Mouse (Mus musculus) lung, embryonic 15.5 days (tissue): Measurements from ENCODE around the gene Hist1h4j. TPM values are rescaled to one million over a fixed set of nuclear protein-coding genes. Genes with fewer than 3 reads are reported as not detected.
"Not testable (repeated sequence)": the region's sequence is repeated elsewhere in the genome, so short reads cannot be mapped to it uniquely, and the experiment has no call there.

Experiments
- ATAC-seq: fragments of 200-750 bp; cut with Nextera tagmentation; 2 replicates; pipeline ENCODE4 v1.8.0; 2017; ENCODE audit warnings: moderate number of reproducible peaks, borderline replicate concordance; ENCODE audit not compliant: low FRiP score, low TSS enrichment; ENCODE audit errors: extremely low read depth
- H3K27ac ChIP-seq: fragments of 300-500 bp; sonication (generic); 2 replicates; pipeline ENCODE4 v1.5.1; 2015; ENCODE audit warnings: moderate library complexity, mild to moderate bottlenecking, inconsistent platforms
- H3K27me3 ChIP-seq: fragments of 300-500 bp; sonication (generic); 2 replicates; pipeline ENCODE4 v1.6.1; 2015; ENCODE audit warnings: inconsistent platforms
- H3K36me3 ChIP-seq: fragments of 300-500 bp; sonication (generic); 2 replicates; pipeline ENCODE4 v1.6.1; 2015; ENCODE audit warnings: inconsistent platforms
- H3K4me1 ChIP-seq: fragments of 300-500 bp; sonication (generic); 2 replicates; pipeline ENCODE4 v1.6.1; 2015; ENCODE audit warnings: inconsistent platforms
- H3K4me2 ChIP-seq: fragments of 300-500 bp; sonication (generic); 2 replicates; pipeline ENCODE4 v1.6.1; 2015; ENCODE audit warnings: inconsistent platforms, mild to moderate bottlenecking, moderate library complexity
- H3K4me3 ChIP-seq: fragments of 300-500 bp; sonication (generic); 2 replicates; pipeline ENCODE4 v1.5.1; 2015; ENCODE audit warnings: mild to moderate bottlenecking, inconsistent platforms
- H3K9ac ChIP-seq: fragments of 300-500 bp; sonication (generic); 2 replicates; pipeline ENCODE4 v1.6.1; 2015; ENCODE audit warnings: inconsistent platforms
- H3K9me3 ChIP-seq: fragments of 300-500 bp; sonication (generic); 2 replicates; pipeline ENCODE4 v1.6.1; 2016; ENCODE audit warnings: inconsistent platforms
- WGBS: fragments of 180-500 bp; shearing (Covaris S2); methylation state at CpG from one replicate; pipeline ENCODE4 v1.1.7; 2015; 5-methylcytosine and 5-hydroxymethylcytosine counted together
- polyA plus RNA-seq: library from polyadenylated mRNA; unstranded; fragments of >200 nt; fragmentation: Nextera tagmentation; extraction: Ambion mirVana; gene quantifications from 2 replicates; pipeline ENCODE4 v1.2.1, GENCODE M21; 2015

The Hist1h4j gene
- polyA plus RNA-seq, 1 experiment from 2014 or later, result 3.1 TPM

DNA sequence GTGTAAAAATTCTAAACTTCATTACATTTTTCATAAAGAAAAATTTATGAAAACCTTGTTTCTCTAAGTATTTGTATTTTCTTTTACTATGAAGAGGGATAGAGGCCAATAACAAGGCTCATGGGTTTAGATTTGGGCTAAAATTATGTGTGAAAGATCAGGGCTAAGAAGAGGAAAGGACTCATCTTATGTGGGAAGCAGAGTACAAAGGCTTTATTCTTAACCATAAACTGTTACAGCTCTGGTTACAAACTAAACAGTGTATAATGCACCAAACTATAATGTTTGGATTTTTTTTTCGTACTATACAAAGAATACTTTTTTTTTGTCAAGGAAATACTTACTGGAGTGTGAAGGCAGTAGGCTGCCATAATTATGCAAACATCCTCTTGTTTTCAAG is 20.8 kb downstream of the Hist1h4j start:
- no peaks in the 10 kb centered on the region for H3K27me3 ChIP-seq
- H3K4me1 ChIP-seq, result peaks cover 26% of the 10 kb centered on the region
- H3K9ac ChIP-seq, result no peak overlapping the region
- ATAC-seq, result no peak
- H3K27ac ChIP-seq, result no peak overlapping the region
- no peaks in the 10 kb centered on the region for H3K9me3 ChIP-seq
- no peaks in the 10 kb centered on the region for H3K36me3 ChIP-seq
- H3K4me2 ChIP-seq, result peak overlapping the region; percentile 38
- H3K4me3 ChIP-seq, result 0 out of 2 replicates have a peak overlapping the region, but pooled peaks have one; percentile 17
- whole genome bisulfite sequencing, result 49% methylated on average over 1 of the region's 1 CpGs

DNA sequence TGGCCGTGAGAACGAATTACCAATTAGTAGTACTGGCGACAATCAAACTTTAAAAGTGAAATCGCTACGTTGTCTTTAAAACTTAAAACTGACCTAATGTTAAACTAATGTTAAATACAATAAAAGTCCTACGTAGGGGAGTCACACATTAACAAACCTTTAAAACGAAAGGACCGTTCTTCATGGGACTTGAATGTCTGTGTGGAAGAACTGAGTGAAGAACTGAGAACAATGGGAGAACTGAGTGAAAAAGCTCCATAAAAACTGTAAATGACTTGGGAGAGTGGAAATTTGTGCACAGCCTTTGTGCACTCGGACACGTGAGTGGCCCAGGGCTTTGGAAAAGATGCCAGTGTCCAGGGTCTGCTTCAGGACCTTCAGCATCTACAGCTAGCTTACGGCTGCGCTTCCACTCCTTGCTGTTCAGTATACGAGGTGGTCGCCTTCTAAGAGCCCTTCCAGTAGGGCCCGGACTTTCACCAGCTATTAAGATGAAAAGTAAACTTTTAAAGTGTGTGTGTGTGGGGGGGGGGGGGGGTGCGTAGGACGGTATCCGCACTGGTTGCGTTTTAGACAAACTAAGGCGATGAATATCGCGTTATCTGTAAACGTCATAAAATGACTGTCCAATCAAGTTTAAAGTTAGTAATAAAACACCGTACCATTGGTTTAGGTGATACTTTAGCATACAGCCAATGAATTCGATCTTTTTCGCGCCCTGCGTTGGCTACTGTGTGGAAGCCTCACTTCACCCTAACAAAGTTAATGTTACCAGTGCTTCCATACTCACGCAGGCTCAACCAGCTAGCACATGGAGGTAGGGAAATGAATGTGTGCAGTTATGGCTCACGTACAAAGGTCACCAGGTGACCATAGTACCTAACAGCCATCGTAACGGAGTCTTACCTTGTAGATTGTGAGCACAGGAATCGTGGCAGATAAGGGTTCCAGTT is 44.2 kb downstream of the Hist1h4j start:
- Histone ChIP-seq H3K9me3 (no peaks in the 10 kb centered on the region), H3K27me3 (no peaks in the 10 kb centered on the region)

DNA sequence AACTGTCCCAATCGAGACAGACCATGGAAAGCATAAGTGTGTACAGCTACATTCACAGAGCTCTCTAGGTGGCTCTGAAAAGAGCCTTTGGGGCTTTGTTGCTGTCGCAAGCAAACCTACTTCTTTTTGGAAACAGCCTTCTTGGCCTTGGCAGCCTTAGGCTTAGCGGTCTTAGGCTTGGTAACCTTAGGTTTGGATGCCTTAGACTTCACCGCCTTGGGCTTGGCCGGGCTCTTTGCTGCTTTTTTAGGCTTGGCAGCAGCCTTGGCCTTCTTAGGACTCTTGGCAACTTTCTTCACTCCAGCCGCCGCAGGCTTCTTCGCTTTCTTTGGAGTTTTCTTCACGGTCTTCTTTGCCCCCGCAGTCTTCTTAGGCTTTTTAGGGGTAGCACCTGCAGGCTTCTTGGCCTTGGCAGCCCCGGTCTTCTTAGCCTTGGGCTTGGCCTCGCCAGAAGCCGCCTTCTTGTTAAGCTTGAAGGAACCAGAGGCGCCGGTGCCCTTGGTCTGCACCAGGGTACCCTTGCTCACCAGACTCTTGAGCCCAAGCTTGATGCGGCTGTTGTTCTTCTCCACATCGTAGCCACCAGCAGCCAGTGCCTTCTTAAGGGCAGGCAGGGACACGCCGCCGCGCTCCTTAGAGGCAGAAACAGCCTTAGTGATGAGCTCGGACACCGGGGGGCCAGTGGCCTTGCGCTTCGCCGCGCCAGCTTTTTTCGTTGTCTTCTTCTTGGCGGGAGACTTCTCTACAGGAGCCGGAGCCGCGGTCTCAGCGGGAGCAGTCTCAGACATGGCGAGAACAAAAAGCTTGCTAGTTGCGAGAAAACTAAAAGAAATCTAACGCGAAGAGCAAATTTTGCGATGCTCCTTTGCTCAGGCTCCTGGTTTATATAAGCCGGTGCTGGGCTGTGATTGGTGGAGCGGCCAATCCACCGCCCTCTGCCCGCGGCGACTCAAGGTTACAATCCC is 45.2 kb downstream of the Hist1h4j start, which contains the start of gene Hist1h1b:
TSS of gene Hist1h1b (minus strand) at position 859 of the 965 bp plus-strand sequence.
- Histone ChIP-seq H3K4me2 (peak within 1 kb of the TSS; percentile 90), H3K4me3 (peak within 1 kb of the TSS; percentile 65), H3K9me3 (no peaks in the 10 kb centered on the region), H3K36me3 (no peaks in the 10 kb centered on the region), H3K9ac (peak within 1 kb of the TSS; percentile 84), H3K27me3 (no peaks in the 10 kb centered on the region), H3K4me1 (peaks cover 26% of the 10 kb centered on the region), H3K27ac (peak within 1 kb of the TSS; percentile 98)
- ATAC-seq, result peak; percentile 64
- under 1% methylated on average over 44 of the region's 44 CpGs for WGBS

More for the DNA sequence above, 44.2 kb downstream of the Hist1h4j start:
- WGBS, result 2% methylated on average over 33 of the region's 33 CpGs
- ATAC-seq, result peak; percentile 73
- peak overlapping the region; percentile 90 for H3K4me2 ChIP-seq
- peaks cover 18% of the 10 kb centered on the region for H3K4me1 ChIP-seq
- peak overlapping the region; percentile 98 for H3K27ac ChIP-seq
- H3K36me3 ChIP-seq, result no peaks in the 10 kb centered on the region
- H3K4me3 ChIP-seq, result peak overlapping the region; percentile 65
- H3K9ac ChIP-seq, result peak overlapping the region; percentile 84

DNA sequence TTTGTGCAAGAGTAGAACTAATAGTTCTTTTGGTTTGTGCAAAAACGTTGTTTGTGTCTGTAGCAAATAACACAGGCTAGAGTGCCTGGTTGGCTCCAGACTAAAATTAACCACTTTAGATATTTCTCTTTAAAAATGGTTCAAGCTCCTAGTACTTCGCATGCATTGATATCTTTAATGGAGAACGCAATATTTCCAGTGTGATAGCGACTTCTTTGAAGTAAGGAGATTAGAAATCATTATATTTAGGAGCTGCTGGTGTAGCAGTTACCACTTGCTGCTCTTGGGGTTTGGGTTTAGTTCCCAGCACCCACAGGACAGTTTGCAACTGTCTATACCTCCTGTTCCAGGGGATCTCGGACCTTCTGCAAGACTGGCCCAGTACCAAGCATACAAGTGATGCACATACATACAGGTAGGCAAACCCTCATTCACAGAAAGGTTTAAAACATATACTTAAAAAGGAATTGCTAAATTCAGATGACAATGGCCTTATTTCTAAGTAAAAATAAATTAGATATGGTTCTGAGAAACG is 46.2 kb downstream of the Hist1h4j start:
- H3K4me3 ChIP-seq, result peak overlapping the region; percentile 65
- no peaks in the 10 kb centered on the region for H3K27me3 ChIP-seq
- H3K4me2 ChIP-seq, result peak overlapping the region; percentile 90
- peaks cover 35% of the 10 kb centered on the region for H3K4me1 ChIP-seq
- H3K9me3 ChIP-seq, result no peaks in the 10 kb centered on the region
- no peaks in the 10 kb centered on the region for H3K36me3 ChIP-seq
- ATAC-seq, result no peak
- WGBS, result 31% methylated on average over 6 of the region's 6 CpGs
- peak overlapping the region; percentile 84; the same call in 1 of the 2 replicates for H3K9ac ChIP-seq
- H3K27ac ChIP-seq, result peak overlapping the region; percentile 98

DNA sequence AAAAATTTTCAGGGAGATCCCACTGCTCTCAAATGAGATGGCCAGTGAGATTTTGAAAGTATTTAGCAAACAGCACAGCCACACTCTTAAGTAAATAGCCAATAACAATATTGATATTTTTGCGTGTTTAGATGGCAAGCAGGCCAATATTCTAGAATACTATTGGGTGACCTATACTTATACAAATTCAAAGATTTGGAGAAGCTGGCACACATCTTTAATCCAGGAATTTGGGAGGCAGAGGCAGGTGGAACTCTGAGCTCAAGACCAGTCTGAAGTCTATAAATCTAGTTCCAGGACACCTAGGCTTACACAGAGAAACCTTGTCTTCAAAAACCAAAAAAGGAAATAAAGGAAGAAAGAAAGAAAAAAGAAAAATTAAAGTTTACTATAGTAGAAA is 46.8 kb downstream of the Hist1h4j start:
- H3K36me3 ChIP-seq, result no peaks in the 10 kb centered on the region
- no peak for ATAC-seq
- no peaks in the 10 kb centered on the region for H3K27me3 ChIP-seq
- H3K9ac ChIP-seq, result no peak overlapping the region
- H3K27ac ChIP-seq, result peak overlapping the region; percentile 17
- H3K9me3 ChIP-seq, result no peaks in the 10 kb centered on the region
- WGBS, result 82% methylated on average over 1 of the region's 1 CpGs
- no peak overlapping the region for H3K4me3 ChIP-seq
- H3K4me1 ChIP-seq, result peaks cover 37% of the 10 kb centered on the region
- no peak overlapping the region; the same call in 1 of the 2 replicates for H3K4me2 ChIP-seq

DNA sequence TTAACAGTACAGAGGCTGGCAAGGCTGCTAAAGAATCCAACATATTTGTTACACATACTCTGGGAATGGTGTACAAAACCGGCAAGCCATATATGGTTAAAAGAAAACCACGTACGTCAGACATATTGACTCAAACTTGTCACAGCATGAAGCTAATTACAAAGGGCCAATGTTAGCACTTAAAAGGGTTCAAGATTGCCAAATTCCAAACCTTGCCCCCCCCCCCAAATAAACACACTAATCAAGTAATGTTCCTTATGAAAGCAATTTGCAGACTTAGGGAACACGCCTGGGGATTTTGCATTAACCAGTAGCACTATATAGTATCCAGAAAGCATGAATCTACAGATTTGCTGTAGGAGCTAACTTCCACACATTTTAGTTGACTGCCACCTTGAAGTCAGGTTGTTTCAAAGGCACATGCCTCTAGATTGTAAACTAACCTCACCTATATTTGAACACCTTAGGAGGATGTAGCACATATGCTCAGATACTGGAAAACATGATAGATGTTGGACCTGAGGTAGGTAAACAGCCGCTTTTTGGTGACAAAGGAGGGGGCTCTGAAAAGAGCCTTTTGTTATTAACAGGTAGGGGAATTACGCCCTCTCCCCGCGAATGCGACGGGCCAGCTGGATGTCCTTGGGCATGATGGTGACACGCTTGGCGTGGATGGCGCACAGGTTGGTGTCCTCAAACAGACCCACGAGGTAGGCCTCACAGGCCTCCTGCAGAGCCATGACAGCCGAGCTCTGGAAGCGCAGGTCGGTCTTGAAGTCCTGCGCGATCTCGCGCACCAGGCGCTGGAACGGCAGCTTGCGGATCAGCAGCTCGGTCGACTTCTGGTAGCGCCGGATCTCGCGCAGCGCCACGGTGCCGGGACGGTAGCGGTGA is 47.7 kb downstream of the Hist1h4j start:
- Histone ChIP-seq H3K9ac (peak overlapping the region; percentile 66), H3K4me2 (peak overlapping the region; percentile 70), H3K4me1 (peaks cover 35% of the 10 kb centered on the region), H3K27ac (peak overlapping the region; percentile 91), H3K4me3 (peak overlapping the region; percentile 49)
- not testable (repeated sequence) for H3K36me3 ChIP-seq, H3K9me3 ChIP-seq, H3K27me3 ChIP-seq, ATAC-seq
- WGBS, result under 1% methylated on average over 14 of the region's 35 CpGs

DNA sequence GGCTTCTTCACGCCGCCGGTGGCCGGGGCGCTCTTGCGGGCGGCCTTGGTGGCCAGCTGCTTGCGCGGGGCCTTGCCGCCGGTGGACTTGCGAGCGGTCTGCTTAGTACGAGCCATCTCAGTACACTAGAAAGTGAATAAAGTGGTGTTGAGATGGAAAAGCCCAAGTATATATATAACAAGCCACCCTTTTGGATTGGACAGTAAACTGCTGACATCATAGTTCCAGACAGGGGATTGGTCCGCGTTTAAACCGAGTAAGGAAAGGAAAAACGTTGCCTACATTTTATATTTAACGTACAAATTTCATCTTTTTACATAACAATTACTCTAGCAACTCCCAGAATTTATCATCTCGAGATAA is 48.4 kb downstream of the Hist1h4j start, which contains the start of gene Hist1h3i:
TSS of gene Hist1h3i (minus strand) at position 116 of the 363 bp plus-strand sequence.
- peaks cover 36% of the 10 kb centered on the region for H3K4me1 ChIP-seq
- peak within 1 kb of the TSS; percentile 66 for H3K9ac ChIP-seq
- H3K4me3 ChIP-seq, result peak within 1 kb of the TSS; percentile 49
- no peaks in the 10 kb centered on the region for H3K9me3 ChIP-seq
- peak within 1 kb of the TSS; percentile 70 for H3K4me2 ChIP-seq
- H3K27me3 ChIP-seq, result no peaks in the 10 kb centered on the region
- peak within 1 kb of the TSS; percentile 91 for H3K27ac ChIP-seq
- whole genome bisulfite sequencing, result 0% methylated on average over 13 of the region's 20 CpGs
- no peaks in the 10 kb centered on the region for H3K36me3 ChIP-seq
- peak; percentile 76; the same call in 1 of the 2 replicates for ATAC-seq

DNA sequence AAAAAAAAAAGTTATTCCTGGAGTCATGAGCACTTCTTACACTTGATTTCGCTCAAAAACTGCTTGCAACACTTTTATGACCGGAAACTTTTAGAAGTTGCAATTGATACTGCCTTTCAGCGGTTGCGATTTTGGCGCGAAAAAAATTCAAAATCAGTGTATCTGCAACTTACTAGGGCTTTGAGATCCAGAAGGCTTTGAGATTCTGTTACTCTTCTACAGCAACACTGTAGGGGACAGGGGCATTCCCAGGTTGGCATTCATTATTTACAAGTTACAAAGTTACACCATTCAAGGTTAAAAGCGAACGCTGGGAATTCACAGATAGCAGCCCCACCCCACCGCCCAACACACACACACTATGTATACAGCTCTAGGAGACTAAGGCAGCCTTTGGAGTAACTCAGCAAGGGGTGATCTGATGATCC is 48.9 kb downstream of the Hist1h4j start:
- Histone ChIP-seq H3K9me3 (no peaks in the 10 kb centered on the region), H3K4me2 (peak overlapping the region; percentile 70), H3K27ac (peak overlapping the region; percentile 91), H3K4me3 (peak overlapping the region; percentile 49), H3K36me3 (no peaks in the 10 kb centered on the region), H3K27me3 (no peaks in the 10 kb centered on the region), H3K4me1 (peaks cover 39% of the 10 kb centered on the region), H3K9ac (peak overlapping the region; percentile 37)
- no peak for ATAC-seq
- WGBS, result 3% methylated on average over 9 of the region's 9 CpGs

DNA sequence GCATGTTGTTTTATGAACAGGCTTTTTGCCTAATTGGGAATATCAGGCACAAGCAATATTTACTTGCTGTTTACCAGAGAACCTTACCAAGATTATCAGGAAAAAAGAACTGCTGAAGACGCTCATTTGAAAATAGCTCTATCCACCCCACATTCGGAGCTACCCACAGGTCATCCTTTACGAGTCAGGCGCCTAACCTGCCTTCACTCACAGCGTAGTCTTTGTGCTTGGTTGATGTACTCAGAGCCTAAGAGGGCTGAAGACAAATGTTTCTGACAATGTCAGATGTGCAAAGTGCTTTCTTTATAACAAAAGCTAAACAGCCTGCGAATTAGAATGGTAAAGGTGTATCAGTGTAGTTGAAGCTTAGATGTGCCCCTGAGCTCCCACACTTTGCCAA is 49.4 kb downstream of the Hist1h4j start:
- Histone ChIP-seq H3K4me3 (peak overlapping the region; percentile 49; the same call in 1 of the 2 replicates), H3K4me1 (peaks cover 39% of the 10 kb centered on the region), H3K9ac (peak overlapping the region; percentile 37), H3K36me3 (no peaks in the 10 kb centered on the region), H3K27ac (peak overlapping the region; percentile 91), H3K27me3 (no peaks in the 10 kb centered on the region), H3K4me2 (peak overlapping the region; percentile 70), H3K9me3 (no peaks in the 10 kb centered on the region)
- ATAC-seq, result no peak
- 27% methylated on average over 6 of the region's 6 CpGs for WGBS
